Mouse (Mus musculus) liver, embryonic 14.5 days (tissue): Measurements from ENCODE around the gene Zc3h15. TPM values are rescaled to one million over a fixed set of nuclear protein-coding genes. Genes with fewer than 3 reads are reported as not detected.

Experiments used
- ATAC-seq: fragments of 200-750 bp; cut with Nextera tagmentation; 2 replicates; pipeline ENCODE4 v1.8.0; 2017; ENCODE audit warnings: moderate number of reproducible peaks, mild to moderate bottlenecking, moderate library complexity; ENCODE audit not compliant: insufficient read depth
- DNase-seq, 3 experiments: peaks; one replicate each; pipeline ENCODE4 v3.0.0-alpha.2; 2012 to 2013; ENCODE audit warnings: low read depth in 3 of 3, low spot score in 3 of 3
- H3K27ac ChIP-seq: fragments of 300-500 bp; sonication (generic); 2 replicates; pipeline ENCODE4 v1.5.1; 2014; ENCODE audit warnings: moderate library complexity, mild to moderate bottlenecking, control low read depth, inconsistent platforms
- H3K27me3 ChIP-seq: fragments of 300-500 bp; sonication (generic); 2 replicates; pipeline ENCODE4 v1.6.1; 2014; ENCODE audit warnings: mild to moderate bottlenecking, low read length, moderate library complexity; ENCODE audit not compliant: control insufficient read depth, insufficient read depth
- H3K36me3 ChIP-seq: fragments of 300-500 bp; sonication (generic); replicated peaks from 2 replicates; pipeline ENCODE4 v1.6.1; 2014; ENCODE audit warnings: low read depth; ENCODE audit not compliant: control insufficient read depth, insufficient read depth
- H3K4me1 ChIP-seq, 2 experiments: fragments of 200-500 bp in 1 of 2; fragments of 300-500 bp in 1 of 2; sonication (generic) in 1 of 2; replicated peaks; 2 replicates each; pipeline ENCODE4 v1.6.1; 2012 to 2014; ENCODE audit warnings: antibody characterized with exemption in 1 of 2, inconsistent platforms in 1 of 2, low read length in 1 of 2; ENCODE audit not compliant: control insufficient read depth in 2 of 2, insufficient read depth in 2 of 2
- H3K4me2 ChIP-seq: fragments of 300-500 bp; sonication (generic); 2 replicates; pipeline ENCODE4 v1.6.1; 2014; ENCODE audit warnings: low read depth, mild to moderate bottlenecking, control low read depth, moderate library complexity
- H3K4me3 ChIP-seq, 2 experiments: fragments of 200-500 bp in 1 of 2; fragments of 300-500 bp in 1 of 2; sonication (generic) in 1 of 2; 2 replicates each; pipeline ENCODE4 v1.5.1; 2012 to 2014; ENCODE audit warnings: low read depth in 2 of 2, low read length in 2 of 2, mild to moderate bottlenecking in 2 of 2, control low read depth in 1 of 2, inconsistent platforms in 1 of 2, moderate library complexity in 1 of 2; ENCODE audit not compliant: insufficient read depth in 1 of 2
- H3K9ac ChIP-seq: fragments of 300-500 bp; sonication (generic); replicated peaks from 2 replicates; pipeline ENCODE4 v1.6.1; 2014; ENCODE audit warnings: mild to moderate bottlenecking, control low read depth, moderate library complexity
- H3K9me3 ChIP-seq: fragments of 300-500 bp; sonication (generic); 2 replicates; pipeline ENCODE4 v1.6.1; 2016; ENCODE audit warnings: low read length, mixed read lengths; ENCODE audit not compliant: control insufficient read depth
- CTCF ChIP-seq: IDR thresholded peaks from 2 replicates; pipeline ENCODE4 v1.5.1; 2016; ENCODE audit warnings: antibody characterized with exemption, low read depth, control low read depth
- EP300 ChIP-seq: IDR thresholded peaks from 2 replicates; pipeline ENCODE4 v1.6.1; 2016; ENCODE audit warnings: antibody characterized with exemption, low read depth
- WGBS: fragments of 180-500 bp; shearing (Covaris S2); extraction: QIAGEN DNeasy Blood & Tissue Kit; methylation state at CpG from one replicate; pipeline ENCODE4 v1.1.7; 2014; ENCODE audit not compliant: insufficient replicate concordance; 5-methylcytosine and 5-hydroxymethylcytosine counted together
- polyA plus RNA-seq, 2 experiments: library from polyadenylated mRNA; depleted of rRNA in 1 of 2; stranded (reverse) in 1 of 2; unstranded in 1 of 2; fragments of >200 nt; fragmentation: Nextera tagmentation in 1 of 2; extraction: Ambion mirVana in 1 of 2; gene quantifications; 2 replicates each; pipeline versions ENCODE4 v1.2.1 to v1.2.3; 2012 to 2014

The Zc3h15 gene
- polyA plus RNA-seq, 2 experiments, result 40.7 to 50.2 TPM

DNA sequence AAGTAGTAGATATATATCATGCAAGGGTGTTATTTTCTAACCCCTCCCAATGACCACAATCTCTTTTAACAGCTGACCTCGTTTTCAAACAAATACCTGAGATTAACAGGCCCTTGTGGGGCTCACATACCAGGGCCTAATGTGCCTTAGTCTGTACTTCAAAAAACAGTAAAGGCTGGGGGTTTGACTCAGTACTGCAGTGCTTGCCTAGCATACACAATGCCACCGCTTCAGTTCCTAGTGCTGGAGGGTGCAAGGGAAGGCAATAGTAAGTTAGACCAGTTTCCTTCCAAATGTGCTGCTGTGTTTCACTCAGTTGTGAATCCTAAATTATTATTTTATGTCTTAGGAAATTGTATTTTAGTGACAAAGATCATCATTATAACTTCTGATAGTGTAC is 23.2 kb downstream of the Zc3h15 start:
- H3K27me3 ChIP-seq, result no peaks in the 10 kb centered on the region
- H3K4me1 ChIP-seq, result no peaks in the 10 kb centered on the region
- H3K9me3 ChIP-seq, result no peaks in the 10 kb centered on the region
- H3K4me2 ChIP-seq, result no peak overlapping the region
- DNase-seq (no peak), ATAC-seq (no peak)
- H3K36me3 ChIP-seq, result peaks cover 9% of the 10 kb centered on the region
- no peak overlapping the region for H3K27ac ChIP-seq
- H3K4me3 ChIP-seq, result no peak overlapping the region
- 75% methylated on average over 2 of the region's 2 CpGs for WGBS
- H3K9ac ChIP-seq, result no peak overlapping the region
- TF ChIP-seq CTCF (no peak), EP300 (no peak)

GRCm38 (mm10) chr2:83668052-83668451 is 23.8 kb downstream of the Zc3h15 start:
- WGBS, result 54% methylated on average over 1 of the region's 1 CpGs
- no peak for TF ChIP-seq CTCF
- Histone ChIP-seq H3K4me3 (no peak overlapping the region), H3K4me1 (no peaks in the 10 kb centered on the region), H3K36me3 (peaks cover 3% of the 10 kb centered on the region), H3K9me3 (no peaks in the 10 kb centered on the region), H3K27ac (no peak overlapping the region), H3K4me2 (no peak overlapping the region), H3K9ac (no peak overlapping the region), H3K27me3 (no peaks in the 10 kb centered on the region)
- DNase-seq (no peak), ATAC-seq (no peak)

- TF ChIP-seq EP300 (no peak), CTCF (peak; percentile 28; the same call in 1 of the 2 replicates)
- Histone ChIP-seq H3K4me3 (no peak overlapping the region), H3K9me3 (no peaks in the 10 kb centered on the region), H3K4me2 (no peak overlapping the region), H3K4me1 (no peaks in the 10 kb centered on the region), H3K9ac (no peak overlapping the region), H3K27ac (no peak overlapping the region), H3K27me3 (no peaks in the 10 kb centered on the region), H3K36me3 (no peaks in the 10 kb centered on the region)
- 74% methylated on average over 5 of the region's 5 CpGs for WGBS
- no peak for DNase-seq
- ATAC-seq, result no peak
Observed at GRCm38 (mm10) chr2:83669988-83670387, 25.8 kb downstream of the Zc3h15 start.

GRCm38 (mm10) chr2:83671843-83672242 is 27.6 kb downstream of the Zc3h15 start:
- Histone ChIP-seq H3K9ac (no peak overlapping the region), H3K27ac (no peak overlapping the region), H3K4me1 (no peaks in the 10 kb centered on the region), H3K36me3 (no peaks in the 10 kb centered on the region), H3K27me3 (no peaks in the 10 kb centered on the region), H3K9me3 (no peaks in the 10 kb centered on the region), H3K4me2 (no peak overlapping the region), H3K4me3 (no peak overlapping the region)
- WGBS, result 81% methylated on average over 2 of the region's 2 CpGs
- TF ChIP-seq CTCF, result no peak
- TF ChIP-seq EP300, result no peak
- DNase-seq, result no peak
- ATAC-seq, result no peak

DNA sequence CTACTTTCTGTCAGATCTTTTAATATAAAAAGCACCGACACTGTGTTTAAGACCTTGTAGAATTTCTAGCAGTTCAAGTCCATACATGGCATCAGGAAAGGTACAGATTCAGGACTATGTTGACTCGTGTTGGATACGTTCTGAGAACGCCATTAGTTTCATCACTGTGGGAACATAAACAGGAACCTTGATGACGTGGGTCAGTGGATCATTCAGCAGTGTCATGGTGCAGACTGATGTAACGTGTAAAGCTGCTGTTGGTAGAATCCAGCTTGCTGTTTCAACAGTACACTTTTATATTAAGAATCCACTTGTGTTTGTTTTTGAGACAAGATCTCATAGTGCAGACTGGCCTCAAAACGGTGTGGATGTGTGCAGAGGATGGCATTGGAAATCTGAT is 28.8 kb downstream of the Zc3h15 start:
- ATAC-seq, result no peak
- no peak overlapping the region for H3K27ac ChIP-seq

More for the DNA sequence above, 28.8 kb downstream of the Zc3h15 start:
- TF ChIP-seq EP300, result no peak
- TF ChIP-seq CTCF, result no peak
- DNase-seq, result no peak
- no peaks in the 10 kb centered on the region for H3K9me3 ChIP-seq
- no peak overlapping the region for H3K4me2 ChIP-seq
- H3K27me3 ChIP-seq, result no peaks in the 10 kb centered on the region
- H3K9ac ChIP-seq, result no peak overlapping the region
- 63% methylated on average over 7 of the region's 7 CpGs for WGBS
- no peaks in the 10 kb centered on the region for H3K4me1 ChIP-seq
- H3K36me3 ChIP-seq, result no peaks in the 10 kb centered on the region
- no peak overlapping the region for H3K4me3 ChIP-seq
